Mouse (Mus musculus): ENCODE results near the gene Chst11.

DNA sequence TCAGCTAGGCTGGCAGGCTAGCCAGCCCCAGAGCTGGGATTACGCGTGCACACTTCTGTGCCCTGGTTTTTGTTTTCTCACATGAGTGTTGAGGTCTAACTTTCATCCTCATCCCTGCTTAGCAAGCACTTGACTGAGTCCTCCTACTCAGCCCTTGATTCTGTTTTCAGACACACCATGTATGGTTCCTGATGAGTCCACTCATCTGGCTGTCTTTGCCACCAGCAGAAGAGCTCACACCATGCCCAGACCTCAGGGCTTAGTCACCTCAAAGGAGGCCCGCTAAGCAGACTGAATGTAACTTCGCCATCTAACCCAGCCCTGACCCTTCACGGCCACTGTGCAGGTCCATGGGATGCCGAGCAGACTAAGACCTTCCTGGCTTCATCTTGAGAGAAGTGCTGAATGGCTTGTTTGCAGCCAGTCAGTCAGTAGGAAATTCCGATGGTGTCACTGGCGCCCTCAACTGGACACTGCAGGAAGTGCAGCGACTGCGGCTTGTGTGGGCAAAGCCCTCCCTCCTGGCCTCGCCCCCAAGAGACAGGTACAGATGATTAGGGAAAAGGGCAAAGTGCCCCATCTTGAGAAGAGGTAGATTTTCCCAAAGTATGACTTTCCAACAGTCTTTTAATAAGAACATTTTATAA, 212.5 kb downstream of the Chst11 start:
- peak; percentile 83 for TF ChIP-seq CTCF (IDR thresholded peaks at IDR 0.05; ENCODE audit: insufficient read depth, low read depth, low read length)
- TF ChIP-seq POLR2A (IDR thresholded peaks at IDR 0.05; ENCODE audit: insufficient read depth, low read depth, low read length), result no peak
